Mouse (Mus musculus) frontal cortex, postnatal 10 days (tissue): ENCODE results near the gene Prox2.

Experiments used
- DNase-seq, 2 experiments: peaks; one replicate each; pipeline ENCODE4 v3.0.0; 2022; ENCODE audit warnings: low spot score in 2 of 2, mixed read lengths in 1 of 2

Prox2 gene

DNA sequence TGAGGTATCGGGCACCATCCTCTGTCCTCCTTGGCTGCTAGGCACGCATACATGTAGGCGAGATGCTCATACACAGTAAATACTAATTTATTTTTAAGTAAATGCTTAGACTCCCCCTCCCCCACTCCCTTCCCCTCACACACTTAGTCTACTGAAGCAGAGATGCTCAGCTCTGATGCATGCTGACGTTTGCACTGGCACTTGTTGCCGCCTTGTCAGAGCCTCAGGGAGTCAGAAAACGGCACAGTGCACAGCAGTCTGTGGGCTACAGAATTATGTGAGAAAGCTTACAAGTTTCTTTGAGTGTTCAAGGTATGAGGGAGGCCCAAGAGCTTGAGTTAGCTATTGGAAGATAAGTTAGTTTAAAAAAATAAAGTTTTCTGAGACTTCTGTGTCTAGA, 20.8 kb upstream of the Prox2 start:
- DNase-seq: no peak

DNA sequence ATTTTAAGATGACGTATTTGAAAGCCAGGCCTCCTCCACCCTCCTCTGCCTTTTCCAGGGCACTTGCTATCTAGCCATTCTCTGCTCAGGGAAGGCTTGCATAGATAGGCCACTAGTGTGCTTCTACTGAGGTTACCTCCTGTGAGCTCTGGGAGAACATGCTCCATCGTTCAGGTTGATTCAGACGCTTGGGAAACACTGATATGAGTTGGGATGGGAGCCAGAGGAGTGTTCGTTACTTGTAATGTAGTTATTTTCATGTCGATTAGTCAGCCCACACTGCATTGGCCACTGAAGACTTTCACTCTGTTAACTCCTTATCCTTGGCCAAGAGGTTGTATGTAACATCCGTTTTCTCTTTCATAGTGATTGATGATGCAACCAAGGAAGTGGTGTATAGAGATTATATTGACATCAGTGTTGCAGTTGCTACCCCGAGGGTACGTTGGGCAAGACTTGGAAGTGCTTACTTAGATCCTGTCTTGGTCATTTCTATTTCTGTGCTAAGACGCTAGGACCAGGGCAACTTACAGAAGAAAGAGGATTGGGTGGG, 18.9 kb upstream of the Prox2 start:
- no peak for DNase-seq

DNA sequence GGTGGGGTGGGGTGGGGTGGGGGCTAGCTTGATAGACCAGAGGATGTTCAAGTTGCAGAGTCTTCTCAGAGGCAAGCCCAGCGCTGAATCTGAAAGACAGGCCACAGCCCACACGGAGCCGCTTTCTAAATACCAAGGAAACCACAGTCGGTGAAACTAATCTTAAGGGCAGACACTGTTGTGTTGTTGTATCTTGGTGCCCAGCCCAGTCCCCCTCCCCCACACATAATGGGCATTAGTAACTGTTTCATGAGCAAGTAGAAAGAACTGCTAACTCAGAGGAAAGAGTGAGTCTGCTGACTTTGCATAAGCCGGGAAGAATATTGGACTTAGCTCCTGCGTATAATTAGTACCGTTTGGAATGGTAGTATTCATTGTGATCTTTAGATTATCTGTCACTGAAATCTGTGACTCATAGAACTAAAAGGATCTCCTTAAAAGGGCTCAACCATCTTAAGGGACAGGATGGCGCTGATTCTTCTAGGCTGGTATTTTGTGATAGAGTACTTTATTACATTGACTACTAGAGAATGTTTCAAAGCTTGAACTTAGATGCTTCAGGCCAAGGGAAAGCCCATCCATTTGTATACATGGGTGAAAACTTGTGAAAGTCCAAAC, 16.5 kb upstream of the Prox2 start:
- no peak for DNase-seq

DNA sequence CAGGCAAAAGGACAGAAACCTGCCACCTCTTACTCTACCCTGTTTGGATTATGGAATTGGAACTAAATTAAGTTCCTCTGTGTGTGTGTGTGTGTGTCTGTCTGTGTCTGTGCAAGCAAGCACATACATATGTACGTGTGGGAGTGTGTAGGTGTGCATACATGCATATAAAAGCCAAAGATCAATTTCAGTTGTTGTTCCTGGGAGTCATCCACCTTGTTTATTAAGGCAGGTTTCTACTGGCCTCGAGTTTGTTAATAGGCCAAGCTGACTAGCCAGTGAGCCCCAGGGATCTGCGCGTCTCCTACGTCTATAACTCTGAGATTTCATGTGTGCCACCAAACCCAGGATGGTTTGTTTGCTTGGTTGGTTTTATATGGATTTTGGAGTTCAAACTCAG, 14.2 kb upstream of the Prox2 start:
- no peak for DNase-seq

DNA sequence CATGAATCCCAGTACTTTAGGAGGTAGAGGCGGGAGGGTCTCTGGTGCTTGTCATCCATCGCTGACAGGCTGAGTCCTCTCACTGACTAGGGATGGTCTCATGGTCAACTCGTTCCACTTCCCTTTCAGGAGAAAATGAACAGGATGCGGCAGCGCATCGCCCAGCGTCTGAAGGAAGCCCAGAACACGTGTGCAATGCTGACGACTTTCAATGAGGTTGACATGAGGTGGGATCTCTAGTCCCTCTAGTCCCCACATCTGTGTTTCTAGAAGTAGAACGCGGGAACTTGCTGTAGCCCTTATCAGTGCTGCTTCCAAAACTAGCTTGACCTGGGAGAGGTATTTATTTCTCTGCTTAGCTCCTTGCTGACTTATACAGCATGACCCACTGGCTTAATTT, 13.1 kb upstream of the Prox2 start:
- DNase-seq: no peak

DNA sequence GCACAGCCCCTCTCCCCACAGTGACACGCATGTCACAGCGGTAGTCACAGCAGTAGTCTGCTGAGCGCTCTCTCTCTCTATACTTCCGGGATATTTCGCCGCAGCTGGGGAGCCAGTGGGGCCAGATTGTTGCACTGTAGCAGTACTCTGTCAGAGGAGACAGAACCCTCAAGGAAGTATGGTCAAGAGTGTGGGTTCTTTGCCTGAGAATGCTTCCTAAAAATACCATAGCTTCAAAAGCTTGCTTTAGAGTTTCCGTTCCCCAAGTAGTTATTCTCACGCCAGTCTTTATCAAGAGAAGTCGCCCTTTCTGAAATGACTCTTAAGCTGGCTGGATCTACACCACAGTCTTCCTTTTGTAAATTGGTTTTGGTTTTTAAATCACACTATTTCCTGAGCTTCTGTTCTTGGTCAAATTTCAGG, 12.6 kb upstream of the Prox2 start:
- no peak for DNase-seq

DNA sequence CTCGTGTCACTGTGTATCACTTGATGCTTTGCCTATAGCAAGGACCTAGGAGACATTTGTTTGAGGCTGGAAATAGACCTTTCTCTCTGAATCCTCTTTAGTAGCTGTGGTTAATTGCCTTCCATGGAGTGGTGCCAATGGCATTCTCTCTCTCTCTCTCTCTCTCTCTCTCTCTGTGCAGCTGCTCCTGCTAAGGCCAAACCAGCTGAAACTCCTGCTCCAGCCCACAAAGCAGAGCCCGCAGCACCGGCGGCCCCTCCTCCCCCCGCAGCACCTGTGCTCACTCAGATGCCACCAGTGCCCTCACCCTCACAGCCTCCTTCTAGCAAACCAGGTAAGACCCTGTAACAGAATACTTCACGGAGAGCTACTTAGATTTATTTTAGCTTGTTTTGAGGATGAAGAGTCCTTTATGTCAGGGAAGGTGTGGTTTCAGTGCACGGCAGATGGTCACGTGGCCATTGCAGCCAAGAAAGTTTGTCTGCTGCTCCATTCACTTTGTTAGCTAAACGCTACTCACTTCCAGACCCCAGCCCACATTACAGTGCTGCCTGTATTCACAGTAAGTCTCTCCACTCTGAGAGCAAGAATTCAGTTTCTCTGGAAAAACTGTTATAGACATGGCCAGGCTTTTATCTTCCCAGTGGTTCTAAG, 11.4 kb upstream of the Prox2 start:
- DNase-seq: no peak

DNA sequence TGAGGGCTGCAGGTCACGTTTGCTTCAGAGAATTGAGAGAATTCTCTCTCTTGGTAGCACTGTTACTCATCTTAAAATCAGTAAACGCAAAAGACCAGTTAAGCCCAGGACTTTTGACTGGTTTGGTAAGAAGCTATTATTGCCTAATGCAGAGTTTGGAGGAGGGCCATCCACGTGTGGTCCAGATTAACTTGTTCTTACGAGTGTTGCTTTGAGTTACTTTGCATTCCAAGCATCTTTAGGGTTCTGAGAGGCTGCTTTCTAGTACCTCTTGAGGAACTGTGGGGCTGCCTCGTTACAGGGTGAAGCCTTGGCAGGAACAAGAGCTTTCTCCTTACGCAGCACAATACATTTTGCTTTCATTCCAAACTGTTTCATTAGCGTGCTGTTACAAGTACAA, 5.1 kb upstream of the Prox2 start:
- DNase-seq: no peak

DNA sequence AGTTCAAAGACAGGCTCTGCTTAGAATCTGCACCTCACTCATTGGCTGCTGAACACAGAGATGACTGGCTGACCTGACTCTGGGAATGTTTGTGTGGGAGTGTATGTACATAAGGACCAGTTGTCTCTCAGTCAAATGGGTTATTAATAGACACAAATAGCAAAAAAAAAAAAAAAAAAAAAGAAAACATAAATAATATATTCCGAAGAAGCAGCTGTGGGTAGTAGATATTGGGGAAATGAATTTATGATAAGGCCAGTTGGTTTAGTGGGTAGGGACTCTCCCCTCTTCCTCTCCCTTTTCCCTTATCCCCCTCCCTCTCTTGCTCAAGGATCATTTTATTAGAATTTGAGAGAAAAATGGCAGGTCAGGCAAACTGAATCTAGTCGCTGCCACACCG, 3.4 kb upstream of the Prox2 start:
- DNase-seq: no peak

DNA sequence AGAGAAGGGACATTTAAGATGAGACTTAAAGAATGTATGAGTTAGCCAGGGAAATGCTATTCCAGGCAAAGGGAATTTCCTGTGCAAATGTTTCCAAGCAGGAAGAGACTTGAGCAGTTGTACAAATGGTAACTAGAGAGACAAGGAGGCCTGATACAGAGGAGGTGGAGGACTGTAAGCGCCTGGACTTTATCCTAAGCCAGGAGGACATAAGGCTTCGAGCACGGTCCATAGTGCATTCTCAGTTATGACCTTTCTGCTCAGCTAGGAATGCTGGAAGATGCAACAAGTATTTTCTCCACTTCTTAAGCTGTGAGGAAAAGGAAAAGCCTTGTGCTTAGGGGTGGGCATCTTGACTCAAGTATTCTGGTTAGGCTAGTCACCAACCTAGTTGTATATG, 2.8 kb upstream of the Prox2 start:
- DNase-seq: no peak

DNA sequence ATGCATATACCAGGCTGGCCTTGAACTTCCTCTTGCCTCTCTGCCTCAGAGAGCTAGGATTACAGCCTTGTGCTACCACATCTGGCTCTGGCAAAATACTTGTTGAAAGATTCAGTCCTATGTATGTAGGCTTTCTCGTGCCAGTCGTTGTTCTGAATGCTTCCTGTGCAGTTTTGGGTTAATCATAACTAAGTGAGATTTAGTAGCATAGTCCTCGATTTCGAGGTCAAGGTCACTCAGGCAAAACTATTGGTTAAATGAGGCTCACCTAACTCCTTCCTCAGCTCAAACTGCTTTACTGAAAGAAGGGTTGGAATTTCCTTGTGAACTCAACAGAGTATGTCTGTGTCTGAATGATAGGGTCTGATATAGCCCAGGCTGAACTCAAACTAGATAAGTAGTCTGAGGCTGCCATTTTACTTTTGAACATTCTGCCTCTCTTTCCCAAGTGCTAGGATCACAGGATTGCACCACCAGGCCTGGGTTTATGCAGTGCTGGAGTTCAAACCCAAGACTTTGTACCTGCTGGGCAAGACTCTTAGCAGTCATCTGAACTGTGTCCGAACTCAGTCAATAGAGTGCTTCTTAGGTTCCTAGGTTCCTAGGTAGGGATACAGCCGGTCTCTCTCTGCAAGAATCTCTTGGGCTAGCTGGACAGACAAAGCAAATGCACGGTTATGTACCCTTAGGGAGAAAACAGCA, 2.1 kb upstream of the Prox2 start:
- no peak for DNase-seq

DNA sequence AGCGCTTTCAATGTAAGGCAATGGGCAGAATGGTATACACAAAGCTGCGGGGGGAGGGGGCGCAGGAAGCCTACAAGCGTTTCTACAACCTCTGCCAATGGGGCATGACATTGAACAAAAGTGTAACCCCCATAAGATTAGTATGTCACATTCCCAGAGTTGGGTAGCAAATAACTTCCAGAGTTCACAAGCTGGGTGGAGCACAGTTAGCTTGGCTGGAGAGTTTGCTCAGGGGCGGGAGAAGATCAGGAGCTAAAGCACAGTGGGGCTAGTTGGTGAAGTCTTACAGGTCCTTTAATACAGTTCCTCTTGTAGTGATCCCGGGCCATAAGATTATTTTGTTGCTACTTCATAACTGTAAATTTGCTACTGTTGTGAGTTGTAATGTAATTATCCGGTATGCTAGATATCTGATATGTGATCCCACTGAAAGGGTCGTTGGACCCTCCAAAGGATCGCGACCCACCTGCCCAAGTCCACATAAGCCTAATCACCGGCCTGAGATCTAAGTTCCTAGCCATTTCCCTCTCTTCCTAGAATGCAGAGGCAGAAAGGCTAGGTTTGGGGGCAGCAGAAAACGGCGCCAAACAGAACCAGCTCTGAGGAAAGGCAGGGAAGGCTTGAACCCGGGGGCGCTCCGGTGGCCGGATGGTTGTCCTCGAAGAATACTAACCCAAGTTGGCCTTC, 405 bp downstream of the Prox2 start:
- no peak for DNase-seq

DNA sequence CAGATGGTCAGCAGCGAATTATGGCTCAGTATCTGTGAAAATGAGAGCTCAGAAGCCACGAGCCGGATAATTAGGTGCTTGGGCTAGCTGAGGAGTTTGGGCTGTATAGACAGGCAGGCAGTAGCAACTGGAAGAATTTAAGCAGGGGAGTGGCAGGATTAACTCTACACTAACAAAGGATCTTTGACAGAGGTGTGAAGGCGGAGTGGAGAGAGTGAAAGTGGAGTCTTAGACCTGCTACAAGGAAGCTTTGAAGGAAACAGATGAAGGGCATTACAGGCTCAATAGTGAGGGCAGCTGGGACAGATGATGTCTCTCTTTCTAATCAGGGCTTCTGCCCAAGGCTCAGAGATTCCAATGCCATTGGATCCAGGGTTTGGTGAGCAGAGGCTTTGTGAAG, 1.1 kb downstream of the Prox2 start:
- DNase-seq: no peak

DNA sequence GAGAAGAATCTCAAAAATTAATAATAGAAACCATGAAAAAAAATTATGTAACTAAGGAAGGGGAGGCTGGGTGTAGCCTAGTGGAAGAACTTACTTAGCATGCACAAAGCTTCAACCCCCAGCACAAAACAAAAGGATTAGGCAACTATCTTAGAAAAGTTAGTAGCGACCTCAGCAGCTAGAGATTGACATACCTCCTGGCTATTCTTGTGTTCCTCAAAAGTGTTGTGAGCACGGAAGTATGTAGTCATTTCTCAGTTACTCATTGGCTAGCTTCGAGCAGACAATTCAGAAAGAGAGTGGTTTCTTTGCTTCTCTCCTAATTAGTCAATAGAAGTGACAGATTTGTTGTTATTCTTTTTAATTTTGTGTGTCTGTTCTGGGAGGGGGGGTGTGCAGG, 1.9 kb downstream of the Prox2 start:
- DNase-seq: no peak

DNA sequence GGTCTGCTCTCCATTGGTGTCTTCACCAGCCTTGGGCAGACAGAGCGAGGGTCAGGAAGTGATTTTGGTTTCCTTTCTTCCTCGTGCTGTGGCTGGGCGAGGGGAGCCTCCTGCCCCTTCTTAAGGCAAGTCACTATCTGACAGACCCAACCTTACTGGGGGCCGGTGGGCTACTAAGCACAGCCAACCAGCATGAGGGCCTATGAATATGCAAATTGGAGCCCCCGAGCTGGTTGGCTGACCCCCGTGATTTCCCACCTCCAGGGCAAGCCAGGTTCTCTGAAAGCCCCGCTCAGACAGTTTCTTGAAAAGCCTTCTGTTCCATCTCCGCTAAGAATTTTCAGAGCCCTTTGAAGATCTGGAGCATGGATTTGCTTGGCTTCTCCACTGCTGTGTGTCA, 4.3 kb downstream of the Prox2 start:
- no peak for DNase-seq

DNA sequence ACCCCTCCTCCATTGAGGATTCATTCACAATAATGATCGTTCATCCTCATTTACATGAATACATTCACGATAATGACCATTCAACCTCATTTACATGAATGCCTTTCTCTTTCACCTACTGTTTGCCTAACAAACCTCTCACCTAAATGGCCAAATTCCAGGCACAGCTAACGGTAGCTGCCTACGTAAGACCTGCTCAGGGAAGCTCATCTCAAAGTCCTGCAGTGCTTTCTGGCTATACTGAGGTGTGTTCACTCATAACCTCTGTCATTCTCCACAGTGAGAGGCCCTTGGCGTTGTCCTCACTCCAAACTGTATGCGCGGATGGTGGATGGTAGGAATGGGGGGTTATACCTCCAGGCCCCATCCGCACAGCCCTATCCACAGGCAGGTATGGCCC, 5.8 kb downstream of the Prox2 start:
- no peak for DNase-seq

DNA sequence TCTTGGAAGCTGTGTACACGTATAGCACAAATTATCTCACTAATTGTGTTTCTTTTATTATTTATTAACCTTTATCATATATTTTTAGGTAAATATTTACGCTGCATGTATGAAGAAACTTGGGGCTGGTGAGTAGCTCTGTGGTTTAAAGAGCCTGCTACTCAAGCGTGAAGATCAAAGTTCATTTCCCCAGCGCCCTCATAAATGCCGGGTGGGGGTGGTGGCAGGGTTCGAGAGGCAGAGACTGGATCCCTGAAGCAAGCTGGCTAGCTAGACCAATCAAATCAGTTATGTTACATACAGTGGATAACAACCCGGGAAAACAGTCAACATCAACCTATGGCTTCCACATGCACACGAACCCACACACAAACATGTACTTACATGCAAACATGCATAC, 7.5 kb downstream of the Prox2 start:
- DNase-seq: no peak

DNA sequence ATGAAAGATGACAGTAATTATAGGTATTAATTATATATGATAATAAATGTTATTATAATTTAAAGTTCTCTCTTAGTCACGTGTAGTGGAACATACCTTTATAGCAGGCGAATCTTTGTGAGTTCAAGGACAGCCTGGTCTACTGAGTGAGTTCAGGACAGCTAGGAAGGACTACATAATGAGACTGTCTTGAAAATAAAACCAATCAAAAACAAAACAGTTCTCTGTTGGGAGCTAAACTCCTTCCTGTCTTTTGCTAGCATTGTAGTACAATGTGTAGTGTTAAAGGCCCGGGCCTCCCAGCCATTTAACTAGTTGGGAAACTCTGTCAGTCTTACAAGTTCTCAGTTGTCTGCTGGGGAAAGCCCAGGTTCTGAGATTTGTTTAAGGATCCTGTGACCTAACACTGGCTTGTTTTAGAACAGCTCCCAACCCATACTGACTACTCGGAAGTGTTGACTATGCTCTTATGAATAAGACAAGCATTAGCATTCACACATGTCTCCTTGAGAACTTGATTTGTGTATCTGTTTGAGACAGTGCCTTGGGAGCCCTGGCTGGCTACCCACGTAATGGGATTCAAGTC, 8.9 kb downstream of the Prox2 start:
- DNase-seq: no peak

DNA sequence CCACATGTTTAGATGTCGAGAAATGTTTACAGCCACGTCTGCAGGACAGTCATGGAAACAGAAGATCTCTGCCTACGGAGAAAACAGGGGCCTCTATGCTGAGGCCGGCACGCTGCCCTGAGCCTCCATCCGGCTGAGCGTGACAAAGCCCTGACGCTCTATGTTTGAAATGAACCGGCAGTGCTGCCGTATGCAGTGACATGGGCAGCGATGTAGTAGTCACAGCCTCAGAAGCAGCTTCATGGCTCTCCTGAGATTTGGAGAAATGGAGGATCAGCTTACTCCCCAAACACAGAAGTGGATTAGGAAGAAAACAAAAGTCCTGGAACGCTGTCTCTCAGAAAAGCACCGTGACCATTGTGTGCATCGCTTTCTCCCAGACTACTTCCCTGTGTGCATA, 9.6 kb downstream of the Prox2 start:
- no peak for DNase-seq

DNA sequence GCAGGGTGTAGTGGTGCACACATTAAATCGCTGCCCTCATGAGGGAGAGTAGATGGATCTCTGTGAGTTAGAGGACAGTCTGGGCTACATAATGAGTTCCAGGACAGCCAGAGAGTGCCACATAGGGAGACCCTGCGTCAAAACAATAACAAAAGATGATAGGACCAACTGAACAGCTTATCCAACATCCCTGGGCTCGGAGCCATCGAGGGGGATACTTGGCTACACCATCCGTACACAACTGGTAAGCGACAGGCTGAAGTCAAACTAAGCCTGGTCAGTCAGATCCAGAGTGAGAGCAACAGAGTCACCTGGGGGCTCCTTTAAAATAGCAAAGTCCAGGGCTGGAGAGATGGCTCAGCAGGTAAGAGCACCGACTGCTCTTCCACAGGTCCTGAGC, 14.7 kb downstream of the Prox2 start:
- DNase-seq: no peak

DNA sequence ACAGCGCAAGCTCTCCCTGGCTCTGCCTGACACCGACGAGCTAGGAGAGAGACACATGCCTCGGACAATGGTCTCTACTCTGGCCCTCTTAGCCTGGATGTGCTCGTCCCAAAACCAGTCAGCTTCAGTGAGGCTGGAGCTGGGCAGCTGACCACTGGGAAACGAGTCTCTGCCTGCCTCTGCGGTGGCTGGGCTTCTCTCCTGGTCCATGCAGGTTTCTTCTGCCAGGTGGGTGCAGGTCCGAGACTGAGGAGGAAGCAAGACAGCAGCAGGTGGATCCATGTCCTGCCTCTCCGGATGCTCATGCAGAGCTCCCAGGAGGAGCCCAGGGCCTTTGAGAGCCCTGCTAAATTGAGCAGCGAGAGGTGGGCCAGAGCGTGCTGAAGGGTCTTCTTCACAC, 15.4 kb downstream of the Prox2 start:
- no peak for DNase-seq

DNA sequence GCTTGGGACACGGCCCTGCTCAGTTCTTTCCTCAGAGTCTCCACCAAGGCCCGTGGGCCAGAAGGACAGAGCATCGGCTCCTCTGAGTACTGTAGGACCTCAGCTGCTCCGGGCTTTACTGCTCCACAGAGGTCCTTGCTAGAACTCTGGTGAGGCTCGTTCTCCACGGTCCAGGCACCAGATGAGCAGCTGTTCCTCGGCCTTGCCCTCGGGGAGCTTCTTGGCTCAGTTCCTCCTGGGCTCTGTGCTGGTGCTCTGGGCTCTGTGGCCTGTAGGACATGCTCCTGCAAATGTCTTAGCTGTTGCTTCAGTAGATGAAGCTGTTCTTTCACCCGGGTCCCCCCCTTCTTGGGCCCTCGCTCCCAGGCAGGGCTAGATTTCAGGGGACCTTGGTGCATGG, 15.9 kb downstream of the Prox2 start:
- no peak for DNase-seq
